12 mouse cellular contexts compared by ENCODE assay signal in genomic region chr2:75528706-75529105, GRCm38 (mm10).
"Had no signal": no experiment of that assay in that cellular context is flagged by ENCODE, and none has a peak within 500 bp of the region (broad histone marks: within the 10 kb centered on the region; RNA-seq: fewer than 3 reads in every experiment).

No protein-coding gene starts in this region.

- DNase-seq: lung, adult 18-20 months; lung, embryonic 14.5 days; lung, postnatal 10 days; lung, postnatal 4 days; midbrain, embryonic 14.5 days; right cerebral cortex, adult 18-20 months; right cerebral cortex, postnatal 25 days; right cerebral cortex, postnatal 4 days; spleen, adult 18-20 months; thymus, adult 18-20 months; thymus, postnatal 25 days; thymus, postnatal 4 days had no signal
